Mouse (Mus musculus) MEL-GATA-1-ER (cell line): ENCODE data around the gene Gm49393.
"Not testable (repeated sequence)": the region's sequence is repeated elsewhere in the genome, so short reads cannot be mapped to it uniquely, and the experiment has no call there.

Experiments used
- DNase-seq: peaks from one replicate; pipeline ENCODE4 v3.0.0-alpha.2; 2012; ENCODE audit warnings: low read depth; ENCODE audit errors: extremely low read depth

Gene Gm49393

DNA sequence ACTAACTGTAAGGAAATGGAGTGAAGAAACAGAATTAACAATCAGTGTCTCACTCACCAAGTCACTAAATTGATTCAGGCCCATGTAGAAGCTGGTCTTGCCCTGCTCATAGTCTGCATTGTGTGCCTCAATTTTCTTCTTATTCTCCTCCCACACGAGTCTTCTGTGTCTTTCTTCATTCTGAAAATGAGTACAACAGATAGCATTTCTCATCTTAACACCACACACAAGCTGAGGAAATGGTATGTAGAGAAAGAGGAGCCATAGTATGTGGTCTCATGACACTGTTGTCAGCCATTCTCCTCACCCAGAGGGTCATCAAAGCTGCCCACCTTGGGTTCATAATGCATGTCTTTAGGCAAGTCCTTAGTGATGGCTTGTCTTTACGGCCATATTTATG is at the start of gene Gm49393:
TSS of gene Gm49393 (minus strand) at position 101 of the 400 bp plus-strand sequence.
- not testable (repeated sequence) for DNase-seq

DNA sequence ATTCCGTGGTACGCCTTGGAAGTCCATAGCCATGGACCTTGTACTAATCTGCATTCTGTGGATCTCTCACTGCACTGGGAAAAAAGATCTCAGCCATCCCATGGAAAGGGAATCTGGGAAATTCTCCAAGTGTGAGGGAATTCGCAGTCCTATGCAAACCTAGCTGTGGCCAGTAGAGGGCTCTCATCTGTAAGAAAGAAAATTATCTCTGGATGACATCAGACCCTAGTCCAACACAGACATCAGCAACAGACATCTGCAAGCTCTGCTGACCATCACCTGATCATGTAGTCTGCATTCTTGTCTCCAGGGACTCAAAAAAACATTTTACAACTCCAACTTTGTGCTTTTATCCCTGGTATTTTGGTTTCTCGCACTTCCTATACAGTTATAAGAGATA is 36.9 kb upstream of the Gm49393 start:
- not testable (repeated sequence) for DNase-seq

DNA sequence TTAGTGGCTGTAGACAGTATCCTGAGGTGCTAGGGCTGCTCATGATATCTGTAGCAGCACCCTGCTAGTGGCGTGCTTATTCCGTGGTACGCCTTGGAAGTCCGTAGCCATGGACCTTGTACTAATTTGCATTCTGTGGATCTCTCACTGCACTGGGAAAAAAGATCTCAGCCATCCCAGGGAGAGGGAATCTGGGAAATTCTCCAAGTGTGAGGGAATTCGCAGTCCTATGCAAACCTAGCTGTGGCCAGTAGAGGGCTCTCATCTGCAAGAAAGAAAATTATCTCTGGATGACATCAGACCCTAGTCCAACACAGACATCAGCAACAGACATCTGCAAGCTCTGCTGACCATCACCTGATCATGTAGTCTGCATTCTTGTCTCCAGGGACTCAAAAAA is 28.6 kb upstream of the Gm49393 start:
- DNase-seq: not testable (repeated sequence)

DNA sequence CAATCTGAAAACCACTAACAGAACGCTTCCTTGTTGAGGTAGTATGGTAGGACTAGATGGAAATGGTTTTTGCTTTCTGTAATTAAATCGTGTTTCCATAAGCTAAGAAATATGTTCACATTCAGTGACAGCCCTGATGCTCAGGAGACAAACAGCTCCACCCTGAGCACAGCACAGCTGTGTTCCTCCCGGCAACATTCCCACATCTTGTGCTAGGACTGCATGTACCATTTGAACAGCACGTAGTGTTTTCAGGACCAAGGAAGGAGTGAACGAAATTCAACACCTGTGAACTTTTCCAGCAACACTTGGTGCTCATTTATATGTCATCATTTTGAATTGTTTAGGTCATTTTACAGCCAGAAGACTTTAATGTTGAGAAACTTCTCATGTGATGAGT is 26.3 kb upstream of the Gm49393 start:
- DNase-seq: no peak

DNA sequence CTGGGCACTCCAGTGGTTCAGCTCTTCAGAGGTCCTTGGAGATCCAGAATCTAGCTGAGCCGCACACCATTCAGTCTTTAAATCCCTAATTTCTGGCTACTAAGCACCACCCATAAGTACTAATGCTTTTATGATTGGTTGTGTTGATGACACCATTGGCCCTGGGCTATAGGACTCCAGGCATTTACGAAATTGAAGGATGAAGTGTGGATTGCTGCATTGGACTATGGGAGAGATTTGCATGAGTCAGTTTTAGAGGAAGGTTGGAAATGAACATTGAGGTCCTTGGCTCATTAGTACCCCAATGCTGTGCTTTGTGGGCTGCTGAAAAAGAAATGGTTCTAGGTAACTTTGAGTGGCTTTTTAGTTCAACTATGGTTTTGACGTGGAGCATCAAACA is 6.5 kb upstream of the Gm49393 start, which contains the start of gene Tpbpa:
TSS of gene Tpbpa (minus strand) at position 101 of the 400 bp plus-strand sequence.
- DNase-seq: not testable (repeated sequence)

DNA sequence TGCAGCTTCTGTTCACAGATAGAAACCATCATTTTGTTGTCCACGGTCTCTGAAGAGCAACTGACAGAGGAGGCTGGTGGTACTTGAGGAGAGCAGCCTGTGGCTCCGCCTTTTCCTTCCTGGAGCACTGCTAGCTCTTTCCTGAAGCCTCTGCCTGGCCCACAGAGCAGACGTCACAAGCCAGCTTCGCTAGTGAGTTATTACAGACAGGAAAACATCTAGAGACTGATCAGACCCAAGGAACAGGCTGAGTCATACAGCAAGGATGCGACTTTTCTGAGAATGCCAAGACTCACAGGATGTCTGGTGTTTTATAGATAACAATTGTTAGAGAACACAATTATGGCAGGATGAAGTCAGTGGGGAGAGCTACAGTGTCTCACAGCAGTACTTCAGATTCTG is 1.1 kb upstream of the Gm49393 start, which contains the start of the genes Gm49391 and Ctla2a:
TSS of gene Gm49391 (minus strand) at position 72 of the 402 bp plus-strand sequence.
TSS of gene Ctla2a (minus strand) at position 126 of the 402 bp plus-strand sequence.
- peak; percentile 98 for DNase-seq

DNA sequence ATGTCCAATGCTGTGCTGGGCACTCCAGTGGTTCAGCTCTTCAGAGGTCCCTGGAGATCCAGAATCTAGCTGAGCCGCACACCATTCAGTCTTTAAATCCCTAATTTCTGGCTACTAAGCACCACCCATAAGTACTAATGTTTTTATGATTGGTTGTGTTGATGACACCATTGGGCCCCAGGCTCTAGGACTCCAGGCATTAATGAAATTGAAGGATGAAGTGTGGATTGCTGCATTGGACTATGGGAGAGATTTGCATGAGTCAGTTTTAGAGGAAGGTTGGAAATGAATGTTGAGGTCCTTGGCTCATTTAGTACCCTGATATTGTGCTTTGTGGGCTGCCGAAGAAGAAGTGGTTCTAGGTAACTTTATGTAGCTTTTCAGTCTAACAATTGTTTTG is 30.6 kb downstream of the Gm49393 start, which contains the start of gene Tpbpb:
TSS of gene Tpbpb (minus strand) at position 101 of the 400 bp plus-strand sequence.
- DNase-seq: not testable (repeated sequence)

DNA sequence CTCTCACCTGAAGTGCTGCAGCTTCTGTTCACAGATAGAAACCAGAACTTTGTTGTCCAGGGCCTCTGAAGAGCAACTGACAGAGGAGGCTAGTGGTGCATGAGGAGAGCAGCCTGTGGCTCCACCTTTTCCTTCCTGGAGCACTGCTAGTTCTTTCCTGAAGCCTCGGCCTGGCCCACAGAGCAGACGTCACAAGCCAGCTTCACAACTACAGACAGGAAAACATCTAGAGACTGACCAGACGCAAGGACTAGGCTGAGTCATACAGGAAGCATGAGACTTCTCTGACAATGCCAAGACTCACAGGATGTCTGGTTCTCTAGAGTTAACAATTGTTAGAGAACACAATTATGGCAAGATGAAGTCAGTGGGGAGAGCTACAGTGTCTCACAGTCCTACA is 38.1 kb downstream of the Gm49393 start, which contains the start of gene Ctla2b:
TSS of gene Ctla2b (minus strand) at position 120 of the 400 bp plus-strand sequence.
- DNase-seq: no peak

DNA sequence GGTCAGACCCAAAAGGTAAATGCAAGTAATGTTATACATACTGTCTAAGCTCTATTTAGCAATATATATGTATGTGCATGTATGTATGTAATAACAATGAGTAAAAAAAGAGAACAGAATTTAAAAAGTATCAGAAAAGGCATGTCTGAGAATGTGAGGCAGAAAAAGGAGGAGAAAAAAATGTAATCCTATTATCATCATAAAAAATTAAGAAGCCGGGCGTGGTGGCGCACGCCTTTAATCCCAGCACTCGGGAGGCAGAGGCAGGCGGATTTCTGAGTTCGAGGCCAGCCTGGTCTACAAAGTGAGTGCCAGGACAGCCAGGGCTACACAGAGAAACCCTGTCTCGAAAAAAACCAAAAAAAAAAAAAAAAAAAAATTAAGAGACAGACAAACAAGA is 38.6 kb downstream of the Gm49393 start, which contains the start of gene Gm49392:
TSS of gene Gm49392 (minus strand) at position 101 of the 400 bp plus-strand sequence.
- not testable (repeated sequence) for DNase-seq

DNA sequence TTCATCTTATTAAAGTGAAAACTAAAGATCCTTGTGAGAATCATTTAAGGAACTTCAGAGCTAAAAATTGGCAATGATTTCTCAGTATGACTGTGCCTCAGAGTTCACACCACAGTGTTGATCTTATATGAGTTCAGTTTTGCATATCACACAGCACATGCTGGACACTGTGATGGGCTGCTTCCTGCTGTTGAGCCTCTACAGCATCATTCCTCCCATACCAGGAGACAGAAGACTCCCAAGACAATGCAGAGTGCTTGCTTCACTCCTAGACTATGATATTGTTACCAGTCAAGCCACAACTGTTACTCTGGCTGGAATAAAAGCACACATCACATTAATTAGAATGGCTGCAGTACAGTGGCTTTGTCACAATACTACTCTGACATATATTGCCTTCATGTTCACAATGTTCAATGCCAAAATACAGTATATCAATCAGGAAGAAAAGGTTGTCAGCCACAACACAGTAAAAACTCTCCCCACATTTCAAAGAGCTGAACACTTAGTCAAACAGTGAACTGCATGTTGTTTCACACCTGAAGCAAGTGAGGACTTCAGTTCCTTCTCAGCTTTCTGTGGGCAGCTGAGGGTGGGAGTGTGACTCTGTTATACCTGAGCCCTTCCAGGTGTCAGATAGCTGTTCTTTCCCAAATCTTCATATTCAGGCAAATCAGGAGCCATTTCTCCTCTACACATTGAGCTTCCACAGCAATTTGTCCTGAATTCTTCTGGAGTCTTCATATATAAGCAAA is 39.8 kb downstream of the Gm49393 start:
- no peak for DNase-seq

DNA sequence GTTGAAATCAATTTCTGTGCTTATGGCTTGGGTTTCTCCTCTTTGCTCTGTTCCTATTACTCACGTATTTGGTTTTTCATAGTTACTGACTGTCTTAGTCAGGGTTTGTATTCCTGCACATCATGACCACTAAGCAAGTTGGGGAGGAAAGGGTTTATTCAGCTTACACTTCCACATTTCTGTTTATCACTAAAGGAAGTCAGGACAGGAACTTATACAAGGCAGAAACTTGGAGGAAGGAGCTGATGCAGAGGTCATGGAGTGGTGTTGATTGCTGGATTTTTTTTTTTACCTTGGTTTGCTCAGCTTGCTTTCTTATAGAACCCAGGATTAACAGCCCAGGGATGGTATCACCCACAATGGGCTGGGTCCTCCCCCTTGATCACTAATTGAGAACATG is 43.1 kb downstream of the Gm49393 start:
- DNase-seq: no peak

DNA sequence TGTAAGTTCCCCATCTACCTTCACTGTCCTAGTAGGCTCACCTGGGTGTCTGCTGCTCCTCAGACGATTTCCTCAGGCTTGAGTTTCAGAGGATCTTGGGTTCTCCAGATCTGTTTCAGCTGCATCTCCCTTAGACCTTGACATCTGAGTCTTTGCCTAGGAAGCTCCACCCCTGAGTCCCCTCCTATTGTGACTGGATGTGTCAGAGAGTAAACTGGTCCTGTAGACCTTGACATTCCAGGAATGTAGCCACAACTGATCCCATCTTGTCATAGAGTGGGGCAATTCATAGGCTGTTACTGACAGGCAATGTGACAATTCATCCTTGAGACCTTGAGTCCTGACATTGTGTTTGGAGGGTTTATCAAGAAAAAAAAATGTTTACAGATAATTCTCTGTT is 71.1 kb downstream of the Gm49393 start, which contains the start of gene 4930486L24Rik:
TSS of gene 4930486L24Rik (minus strand) at position 195 of the 400 bp plus-strand sequence.
- DNase-seq: no peak

DNA sequence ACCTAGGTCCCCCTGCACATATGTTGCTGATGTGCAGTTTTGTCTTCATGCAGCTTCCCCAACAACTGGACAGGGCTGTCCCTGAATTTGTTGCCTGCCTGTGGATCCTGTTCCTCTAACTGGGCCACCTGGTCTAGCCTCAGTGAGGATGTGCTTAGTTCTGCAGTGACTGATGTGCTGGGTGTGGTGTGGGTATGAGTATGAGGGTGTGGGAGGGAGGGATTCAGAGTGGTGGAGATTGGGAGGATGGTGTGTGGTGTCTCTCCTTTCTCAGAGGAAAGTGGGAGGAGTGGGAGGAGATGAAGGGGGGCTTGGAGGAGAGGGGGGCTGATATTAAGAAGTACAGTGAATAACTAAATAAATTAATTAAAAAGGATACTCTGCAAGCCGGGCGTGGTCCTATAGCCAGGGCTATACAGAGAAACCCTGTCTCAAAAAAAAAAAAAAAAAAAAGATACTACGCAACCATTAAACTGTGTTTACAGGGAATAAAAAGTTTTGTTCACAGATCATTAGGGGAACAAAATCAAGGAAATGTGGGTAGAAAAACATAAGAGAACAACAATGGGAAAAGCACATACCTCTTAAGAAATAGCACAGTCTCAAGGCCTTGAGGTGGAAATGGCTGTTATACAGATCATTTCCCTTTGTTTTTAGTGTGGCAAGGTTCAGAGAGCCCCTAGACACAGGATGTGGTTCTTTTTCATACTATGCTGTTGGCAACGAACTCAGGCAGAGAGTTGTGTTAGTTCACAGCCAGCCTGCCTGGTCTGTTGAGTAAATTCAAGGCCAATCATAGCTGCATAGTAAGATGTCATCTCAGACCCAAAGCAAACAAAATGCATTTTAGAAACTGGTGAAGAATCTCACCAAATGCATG is 86.9 kb downstream of the Gm49393 start:
- no peak for DNase-seq

DNA sequence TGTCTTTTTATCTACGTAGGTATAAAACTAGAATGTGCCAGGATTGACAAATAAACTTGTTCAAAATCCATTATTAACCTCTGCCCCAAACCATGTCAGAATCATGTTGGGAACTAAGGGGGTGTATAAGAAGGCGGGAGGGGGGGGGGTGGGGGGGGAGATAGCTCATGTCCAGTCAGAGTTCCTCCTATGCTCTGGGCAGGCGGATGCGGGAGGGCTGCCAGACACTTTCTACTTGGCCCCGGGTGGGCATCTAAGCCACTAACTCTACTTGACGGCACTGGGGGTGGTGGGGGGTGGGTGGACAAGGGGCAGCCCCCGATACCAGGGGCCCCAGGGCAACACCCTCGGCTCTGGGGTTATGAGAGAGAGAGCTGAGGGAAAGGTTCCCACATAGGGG is 92.2 kb downstream of the Gm49393 start:
- no peak for DNase-seq

DNA sequence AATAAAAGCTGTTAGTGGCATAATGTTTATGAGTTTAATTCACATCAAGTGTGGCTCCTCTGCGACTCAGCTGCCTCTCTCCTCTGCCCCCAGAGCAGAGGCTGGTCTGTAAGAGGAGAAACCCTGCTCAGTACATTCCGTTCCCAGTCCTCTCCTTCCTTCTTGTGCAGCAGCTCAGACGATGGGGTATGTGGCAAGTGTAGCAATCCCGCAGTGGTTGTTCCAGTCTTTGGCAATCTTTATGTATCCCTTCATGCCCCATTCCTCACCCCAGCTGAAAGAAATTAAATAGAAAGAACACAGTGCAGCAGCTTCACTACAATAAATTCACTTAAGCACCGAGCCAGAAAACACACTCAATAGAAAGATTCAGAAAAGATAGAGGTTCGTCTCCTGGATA is 92.7 kb downstream of the Gm49393 start:
- no peak for DNase-seq

DNA sequence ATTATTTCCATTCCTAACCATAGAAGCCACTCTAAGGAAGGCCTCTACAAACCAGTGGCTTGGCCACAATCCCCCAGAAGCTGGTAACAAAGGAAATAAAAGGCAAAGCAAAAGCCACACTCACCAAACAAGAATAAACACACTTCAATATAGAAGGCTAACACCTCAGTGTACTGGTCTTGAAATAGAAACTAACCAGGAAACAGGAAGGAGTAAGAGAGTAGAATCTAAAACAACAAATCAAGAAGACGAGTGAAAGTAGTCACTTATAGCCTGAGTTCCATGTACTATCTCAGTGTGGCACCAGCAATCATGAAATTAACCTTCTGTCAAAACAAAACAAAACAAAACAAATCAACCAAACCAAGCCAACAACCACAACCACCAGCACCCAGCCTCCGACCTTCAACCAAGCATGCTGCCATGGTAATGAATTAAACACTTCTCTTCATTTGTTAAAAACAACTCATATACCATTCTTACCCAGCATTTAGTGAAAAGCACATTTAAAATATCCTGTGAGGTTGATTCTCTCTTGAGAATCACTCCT is 96.0 kb downstream of the Gm49393 start:
- no peak for DNase-seq

DNA sequence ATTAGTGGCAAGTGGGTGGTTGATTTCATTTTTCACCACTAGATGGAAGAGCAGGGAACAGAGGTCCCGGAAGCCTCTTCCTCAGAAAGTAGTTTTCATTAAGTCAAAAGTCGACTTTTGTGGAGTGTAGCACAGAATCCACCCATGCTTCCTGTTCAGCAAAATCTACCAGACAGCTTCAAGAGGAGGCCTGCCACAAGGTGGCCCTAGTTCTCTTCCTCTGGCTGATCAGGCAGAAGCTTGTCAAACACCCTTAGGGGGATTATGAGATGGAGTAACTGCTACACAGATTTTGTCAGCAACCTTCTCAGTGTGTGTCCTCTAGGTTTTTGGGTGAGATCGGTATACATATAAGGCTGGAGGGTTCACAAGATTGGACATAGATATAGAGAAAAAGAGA is 109.3 kb downstream of the Gm49393 start:
- no peak for DNase-seq

DNA sequence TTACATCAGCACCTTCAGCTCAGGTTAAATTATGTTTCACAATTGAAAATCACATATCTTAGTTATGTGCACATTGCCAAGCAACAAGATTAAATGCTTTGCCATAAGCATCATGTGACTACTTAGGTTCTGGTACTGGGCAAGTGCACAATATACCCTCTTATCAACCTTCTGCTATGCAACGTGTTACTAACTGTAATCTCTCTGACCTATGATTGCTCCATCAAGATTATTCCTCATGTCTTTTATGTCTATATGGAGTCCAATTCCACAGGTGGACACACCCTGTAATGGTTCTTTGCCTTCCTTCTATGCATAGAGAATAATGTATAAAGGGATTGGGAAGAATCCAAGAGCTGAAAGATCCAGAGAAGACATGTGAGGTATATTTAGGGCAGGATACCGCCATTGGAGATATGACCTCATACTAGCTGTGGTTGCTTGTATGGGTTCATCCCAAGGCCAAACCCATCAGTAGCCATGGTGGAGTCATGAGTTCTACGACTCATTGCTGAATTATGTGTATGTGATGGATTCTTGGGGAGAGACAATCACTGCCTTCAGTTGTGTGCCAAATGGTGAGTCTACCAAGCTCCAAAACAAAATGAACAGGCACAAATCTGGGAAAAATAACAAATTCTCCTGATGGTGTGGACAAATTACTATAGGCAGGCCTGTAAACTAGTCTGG is 114.8 kb downstream of the Gm49393 start:
- DNase-seq: no peak

DNA sequence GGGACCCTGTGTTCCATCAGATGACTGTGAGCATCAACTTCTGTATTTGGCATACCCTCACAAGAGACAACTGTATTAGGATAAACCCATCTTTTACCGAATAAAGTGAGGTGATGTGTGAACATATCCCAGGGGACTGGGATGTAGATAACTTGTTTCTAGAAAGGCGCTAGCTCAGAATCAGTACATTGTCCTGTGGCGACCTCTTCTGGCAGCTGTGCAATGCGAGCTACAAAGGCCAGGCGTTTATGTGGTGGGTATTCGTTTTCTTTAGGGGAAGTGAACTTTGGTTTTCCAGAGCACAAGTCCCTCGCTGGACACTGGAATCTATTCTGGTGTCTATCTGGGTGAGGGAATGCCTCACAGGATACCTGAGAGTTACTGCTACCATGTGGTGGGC is 115.9 kb downstream of the Gm49393 start:
- DNase-seq: no peak

DNA sequence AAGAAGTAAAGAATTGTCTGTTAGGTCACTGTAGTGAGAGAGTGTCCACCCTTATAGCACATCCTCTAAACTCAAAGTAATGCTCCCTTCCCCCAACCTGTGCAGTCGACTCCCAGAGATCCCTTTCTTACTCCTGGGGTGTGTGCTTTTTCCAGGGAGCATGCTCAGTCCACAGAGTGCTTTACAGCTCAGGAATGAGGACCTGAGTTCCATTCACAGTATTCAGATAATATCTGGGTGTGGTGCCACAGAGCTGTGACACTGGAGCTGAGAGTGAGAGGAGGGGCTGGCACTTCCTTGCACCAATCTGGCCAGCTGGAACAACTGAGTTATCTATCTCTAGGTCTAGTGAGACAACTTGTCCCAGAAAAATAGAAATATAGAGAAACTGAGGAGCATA is 121.7 kb downstream of the Gm49393 start:
- no peak for DNase-seq

DNA sequence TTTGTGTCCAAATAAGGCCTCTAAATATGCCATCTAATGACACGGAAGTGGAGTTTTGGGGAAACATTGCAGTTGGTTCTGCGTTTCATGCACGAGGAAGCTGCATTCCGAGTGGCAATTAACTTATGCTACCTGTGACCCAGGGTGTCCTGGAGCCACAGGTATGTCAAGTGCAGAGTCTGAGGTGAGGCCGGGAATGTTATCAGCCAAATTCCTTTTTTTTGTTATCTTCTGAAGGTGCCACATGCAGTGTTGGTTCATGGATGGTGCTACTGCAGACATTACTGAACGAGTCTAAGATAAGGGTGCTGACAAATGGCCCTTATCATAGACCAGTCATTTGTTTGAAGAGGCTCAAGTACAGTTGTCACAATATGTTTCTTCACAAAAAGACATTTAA is 122.6 kb downstream of the Gm49393 start:
- no peak for DNase-seq
